Mouse (Mus musculus) adrenal gland, adult 10 weeks (tissue): ENCODE measurements around the gene Ddr1. TPM values are rescaled to one million over a fixed set of nuclear protein-coding genes. Genes with fewer than 3 reads are reported as not detected.

ENCODE experiments used
- polyA plus RNA-seq: library from polyadenylated mRNA; stranded (reverse); fragments of 350-450 nt; fragmentation: Illumina TruSeq; extraction: RNeasy Lipid Tissue Mini Kit (QIAGEN cat#74804); gene quantifications from one replicate; pipeline ENCODE4 v1.2.3, GENCODE M21; 2014; ENCODE audit warnings: low read depth, low replicate concordance

Gene Ddr1
- polyA plus RNA-seq = 4.3 TPM

GRCm38 (mm10) chr17:35704621-35705464 is at the start of gene Ddr1:
Ddr1 (minus strand) TSS chr17:35704621.

GRCm38 (mm10) chr17:35673416-35674035 is 30.9 kb downstream of the Ddr1 start, which contains the start of gene Gtf2h4:
Gtf2h4 (minus strand) TSS chr17:35673739.

GRCm38 (mm10) chr17:35667334-35668065 is 36.9 kb downstream of the Ddr1 start, which contains the start of gene Vars2:
Vars2 (minus strand) TSS chr17:35667592.

GRCm38 (mm10) chr17:35643609-35644236 is 60.7 kb downstream of the Ddr1 start, which contains the start of gene Mucl3:
Mucl3 (minus strand) TSS chr17:35643695.

Other genes starting within 250 kb of the Ddr1 start
- gene H2-Q10, start 234.5 kb downstream of the Ddr1 start, polyA plus RNA-seq = 2.9 TPM
- gene Pou5f1, start 198.6 kb downstream of the Ddr1 start, polyA plus RNA-seq = not detected
- gene Tcf19, start 187.8 kb downstream of the Ddr1 start, polyA plus RNA-seq = 1.7 TPM
- 0.41 TPM for gene Cchcr1, start 187.5 kb downstream of the Ddr1 start, polyA plus RNA-seq
- gene Psors1c2, start 171.4 kb downstream of the Ddr1 start, polyA plus RNA-seq = not detected
- not detected for gene Cdsn, start 152.5 kb downstream of the Ddr1 start, polyA plus RNA-seq
- not detected for gene 2300002M23Rik, start 137.2 kb downstream of the Ddr1 start, polyA plus RNA-seq
- gene Sfta2, start 103.1 kb downstream of the Ddr1 start, polyA plus RNA-seq = not detected
- gene Gm9573, start 78.0 kb downstream of the Ddr1 start, polyA plus RNA-seq = not detected
- gene Mucl3, start 60.9 kb downstream of the Ddr1 start, polyA plus RNA-seq = not detected
- 1.6 TPM for gene Vars2, start 37.0 kb downstream of the Ddr1 start, polyA plus RNA-seq
- 3.0 TPM for gene Gtf2h4, start 30.9 kb downstream of the Ddr1 start, polyA plus RNA-seq
- gene Ier3, start 117.1 kb upstream of the Ddr1 start, polyA plus RNA-seq = 5.0 TPM
- gene Flot1, start 118.6 kb upstream of the Ddr1 start, polyA plus RNA-seq = 11.8 TPM
- 40.9 TPM for gene Tubb5, start 133.7 kb upstream of the Ddr1 start, polyA plus RNA-seq
- 11.3 TPM for gene Mdc1, start 136.9 kb upstream of the Ddr1 start, polyA plus RNA-seq
- gene Nrm, start 156.7 kb upstream of the Ddr1 start, polyA plus RNA-seq = 1.1 TPM
- 4.7 TPM for gene Ppp1r18, start 161.0 kb upstream of the Ddr1 start, polyA plus RNA-seq
- gene Dhx16, start 175.2 kb upstream of the Ddr1 start, polyA plus RNA-seq = 22.4 TPM
- 21.6 TPM for gene 2310061I04Rik, start 192.8 kb upstream of the Ddr1 start, polyA plus RNA-seq
- 8.3 TPM for gene Atat1, start 205.5 kb upstream of the Ddr1 start, polyA plus RNA-seq
- 19.3 TPM for gene Mrps18b, start 211.8 kb upstream of the Ddr1 start, polyA plus RNA-seq
- gene Ppp1r10, start 211.8 kb upstream of the Ddr1 start, polyA plus RNA-seq = 48.2 TPM